Mouse (Mus musculus): ENCODE results near the gene Sag. TPM values are rescaled to one million over a fixed set of nuclear protein-coding genes. Genes with fewer than 3 reads are reported as not detected.

The Sag gene
- polyA plus RNA-seq, 1 experiment from 2014 or later, result 1.8 TPM

GRCm38 (mm10) chr1:87853601-87854361, 50.3 kb downstream of the Sag start:
- DNase-seq (ENCODE audit: low spot score), result peak; percentile 51

GRCm38 (mm10) chr1:87854411-87854810, 50.9 kb downstream of the Sag start:
- no peak for DNase-seq (ENCODE audit: low spot score)

GRCm38 (mm10) chr1:87854851-87855251, 51.4 kb downstream of the Sag start:
- peak; percentile 65 for DNase-seq (ENCODE audit: low spot score)

- DNase-seq (ENCODE audit: low spot score), result no peak
Observed at GRCm38 (mm10) chr1:87855522-87855921, 52.0 kb downstream of the Sag start.

- DNase-seq (ENCODE audit: low spot score), result no peak
Observed at GRCm38 (mm10) chr1:87856823-87857222, 53.3 kb downstream of the Sag start.

- no peak for DNase-seq (ENCODE audit: low spot score)
Observed at GRCm38 (mm10) chr1:87858031-87858430, 54.6 kb downstream of the Sag start.

GRCm38 (mm10) chr1:87858529-87858928, 55.0 kb downstream of the Sag start:
- no peak for DNase-seq (ENCODE audit: low spot score)

GRCm38 (mm10) chr1:87863602-87864001, 60.1 kb downstream of the Sag start:
- DNase-seq (ENCODE audit: low spot score), result no peak

GRCm38 (mm10) chr1:87864889-87865288, 61.4 kb downstream of the Sag start:
- no peak for DNase-seq (ENCODE audit: low spot score)

GRCm38 (mm10) chr1:87866672-87867071, 63.2 kb downstream of the Sag start:
- DNase-seq (ENCODE audit: low spot score), result peak; percentile 77

GRCm38 (mm10) chr1:87871546-87871945, 68.1 kb downstream of the Sag start:
- DNase-seq (ENCODE audit: low spot score), result no peak

- no peak for DNase-seq (ENCODE audit: low spot score)
Observed at GRCm38 (mm10) chr1:87873081-87873480, 69.6 kb downstream of the Sag start.

- peak; percentile 49 for DNase-seq (ENCODE audit: low spot score)
Observed at GRCm38 (mm10) chr1:87876065-87876464, 72.6 kb downstream of the Sag start.

GRCm38 (mm10) chr1:87877552-87878283, 74.2 kb downstream of the Sag start:
- DNase-seq (ENCODE audit: low spot score), result peak; percentile 47

GRCm38 (mm10) chr1:87879034-87879433, 75.6 kb downstream of the Sag start:
- DNase-seq (ENCODE audit: low spot score), result no peak

GRCm38 (mm10) chr1:87879494-87880325, 76.2 kb downstream of the Sag start:
- DNase-seq (ENCODE audit: low spot score), result no peak

GRCm38 (mm10) chr1:87880326-87880627, 76.8 kb downstream of the Sag start:
- DNase-seq (ENCODE audit: low spot score), result no peak

- no peak for DNase-seq (ENCODE audit: low spot score)
Observed at GRCm38 (mm10) chr1:87880856-87881255, 77.4 kb downstream of the Sag start.

GRCm38 (mm10) chr1:87881726-87882125, 78.2 kb downstream of the Sag start:
- no peak for DNase-seq (ENCODE audit: low spot score)

- no peak for DNase-seq (ENCODE audit: low spot score)
Observed at GRCm38 (mm10) chr1:87882554-87882953, 79.1 kb downstream of the Sag start.

GRCm38 (mm10) chr1:87890960-87891359, 87.5 kb downstream of the Sag start:
- DNase-seq (ENCODE audit: low spot score), result peak; percentile 55

GRCm38 (mm10) chr1:87891634-87892033, 88.2 kb downstream of the Sag start:
- no peak for DNase-seq (ENCODE audit: low spot score)
